Mouse (Mus musculus) testis, postnatal 10 days (tissue): ENCODE measurements at regions not wholly inside any gene's neighbourhood (a gene's known extent, or its start where the extent isn't known, plus 50 kb on each side); places are given as distances from the start of the nearest gene placed in this dataset.

Experiments used
- DNase-seq: peaks from one replicate; pipeline ENCODE4 v3.0.0; 2021; ENCODE audit warnings: low spot score

GRCm38 (mm10) chr13:72691783-72692729 is 63.4 kb downstream of the Irx2 start:
- no peak for DNase-seq

- no peak for DNase-seq
Observed at GRCm38 (mm10) chr13:72707469-72707868, 78.8 kb downstream of the Irx2 start.

- DNase-seq, result no peak
Observed at GRCm38 (mm10) chr13:72708728-72709127, 80.1 kb downstream of the Irx2 start.

GRCm38 (mm10) chr13:72710051-72710450 is 81.4 kb downstream of the Irx2 start:
- DNase-seq, result no peak

- DNase-seq, result no peak
Observed at GRCm38 (mm10) chr13:72711136-72711535, 82.5 kb downstream of the Irx2 start.

GRCm38 (mm10) chr13:72711842-72712330 is 83.3 kb downstream of the Irx2 start:
- no peak for DNase-seq

- no peak for DNase-seq
Observed at GRCm38 (mm10) chr13:72714793-72715192, 86.2 kb downstream of the Irx2 start.

- no peak for DNase-seq
Observed at GRCm38 (mm10) chr13:72715959-72716680, 87.5 kb downstream of the Irx2 start.

GRCm38 (mm10) chr13:72727126-72727525 is 98.5 kb downstream of the Irx2 start:
- DNase-seq, result no peak

GRCm38 (mm10) chr13:72735916-72736315 is 107.3 kb downstream of the Irx2 start:
- DNase-seq, result no peak

- DNase-seq, result no peak
Observed at GRCm38 (mm10) chr13:72736992-72737391, 108.4 kb downstream of the Irx2 start.

- no peak for DNase-seq
Observed at GRCm38 (mm10) chr13:72747187-72747586, 118.6 kb downstream of the Irx2 start.

- DNase-seq, result no peak
Observed at GRCm38 (mm10) chr13:72755036-72755435, 126.4 kb downstream of the Irx2 start.

GRCm38 (mm10) chr13:72762481-72762880 is 133.9 kb downstream of the Irx2 start:
- no peak for DNase-seq

- no peak for DNase-seq
Observed at GRCm38 (mm10) chr13:72763337-72763736, 134.7 kb downstream of the Irx2 start.

- DNase-seq, result no peak
Observed at GRCm38 (mm10) chr13:72767306-72767705, 138.7 kb downstream of the Irx2 start.

- no peak for DNase-seq
Observed at GRCm38 (mm10) chr13:72769007-72769595, 140.5 kb downstream of the Irx2 start.

- no peak for DNase-seq
Observed at GRCm38 (mm10) chr13:72783026-72783726, 154.6 kb downstream of the Irx2 start.

GRCm38 (mm10) chr13:72783727-72784070 is 155.1 kb downstream of the Irx2 start:
- DNase-seq, result no peak

GRCm38 (mm10) chr13:72792695-72793094 is 164.1 kb downstream of the Irx2 start:
- DNase-seq, result no peak

- no peak for DNase-seq
Observed at GRCm38 (mm10) chr13:72800021-72800420, 171.4 kb downstream of the Irx2 start.

GRCm38 (mm10) chr13:72800546-72800945 is 171.9 kb downstream of the Irx2 start:
- no peak for DNase-seq
